Mouse (Mus musculus): ENCODE results near the gene Ccdc122. TPM values are rescaled to one million over a fixed set of nuclear protein-coding genes. Genes with fewer than 3 reads are reported as not detected.

Ccdc122 gene
- polyA plus RNA-seq, 1 experiment from 2014 or later = 3.1 TPM

Other genes starting within 250 kb of the Ccdc122 start
- gene Lacc1, start 132 bp downstream of the Ccdc122 start, polyA plus RNA-seq (2016; fragmentation: Nextera tagmentation; extraction: Ambion mirVana) = 5.6 TPM in 2 replicates
- 12.9 and 15.1 TPM in 2 replicates for gene Enox1, start 120.0 kb downstream of the Ccdc122 start, polyA plus RNA-seq (2016; fragmentation: Nextera tagmentation; extraction: Ambion mirVana)

All from limb, embryonic 12.5 days (tissue).